Mouse (Mus musculus) stomach, embryonic 16.5 days (tissue): ENCODE results near the gene Atp2a3. TPM values are rescaled to one million over a fixed set of nuclear protein-coding genes. Genes with fewer than 3 reads are reported as not detected.

ENCODE experiments used
- ATAC-seq: fragments of 200-750 bp; cut with Nextera tagmentation; 2 replicates; pipeline ENCODE4 v1.8.0; 2017; ENCODE audit warnings: moderate number of reproducible peaks, moderate TSS enrichment; ENCODE audit not compliant: insufficient read depth, low FRiP score
- H3K27ac ChIP-seq: fragments of 300-500 bp; sonication (generic); 2 replicates; pipeline ENCODE4 v1.5.1; 2014; ENCODE audit warnings: low read length
- H3K27me3 ChIP-seq: fragments of 300-500 bp; sonication (generic); 2 replicates; pipeline ENCODE4 v1.6.1; 2014; ENCODE audit warnings: low read length, control low read depth, mixed read lengths; ENCODE audit not compliant: control insufficient read depth, insufficient read depth
- H3K36me3 ChIP-seq: fragments of 300-500 bp; sonication (generic); 2 replicates; pipeline ENCODE4 v1.6.1; 2014; ENCODE audit warnings: low read length; ENCODE audit not compliant: control insufficient read depth, insufficient read depth
- H3K4me1 ChIP-seq: fragments of 300-500 bp; sonication (generic); 2 replicates; pipeline ENCODE4 v1.6.1; 2014; ENCODE audit warnings: low read length, control low read depth, mixed read lengths; ENCODE audit not compliant: control insufficient read depth, insufficient read depth
- H3K4me2 ChIP-seq: fragments of 300-500 bp; sonication (generic); 2 replicates; pipeline ENCODE4 v1.6.1; 2014; ENCODE audit warnings: low read depth, low read length, mixed read lengths
- H3K4me3 ChIP-seq: fragments of 300-500 bp; sonication (generic); replicated peaks from 2 replicates; pipeline ENCODE4 v1.5.1; 2014; ENCODE audit warnings: mild to moderate bottlenecking, low read length
- H3K9ac ChIP-seq: fragments of 300-500 bp; sonication (generic); 2 replicates; pipeline ENCODE4 v1.6.1; 2014; ENCODE audit warnings: low read length
- H3K9me3 ChIP-seq: fragments of 300-500 bp; sonication (generic); replicated peaks from 2 replicates; pipeline ENCODE4 v1.6.1; 2016; ENCODE audit warnings: low read length, control low read depth; ENCODE audit not compliant: control insufficient read depth
- WGBS: fragments of 180-500 bp; shearing (Covaris S2); extraction: QIAGEN DNeasy Blood & Tissue Kit; methylation state at CpG from one replicate; pipeline ENCODE4 v1.1.7; 2014; 5-methylcytosine and 5-hydroxymethylcytosine counted together
- polyA plus RNA-seq: library from polyadenylated mRNA; unstranded; fragments of >200 nt; fragmentation: Nextera tagmentation; extraction: Ambion mirVana; gene quantifications from 2 replicates; pipeline ENCODE4 v1.2.1, GENCODE M21; 2015

Gene Atp2a3
- polyA plus RNA-seq, 1 experiment from 2014 or later: 23.9 TPM

DNA sequence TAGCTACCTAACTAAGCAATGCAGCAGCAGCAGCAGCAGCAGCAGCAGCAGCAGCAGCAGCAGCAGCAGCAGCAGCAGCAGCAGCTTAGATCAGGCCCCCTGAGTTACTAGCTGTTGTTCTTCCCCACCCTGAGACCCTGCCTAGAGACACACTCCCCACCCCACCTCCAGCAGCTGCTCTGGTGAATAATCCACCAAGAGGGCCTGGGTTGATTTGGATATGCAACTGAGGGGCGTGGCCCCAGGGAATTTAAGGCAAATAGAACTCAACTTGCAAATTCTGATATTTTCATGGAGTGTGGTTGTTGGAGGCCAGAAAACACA is 7.9 kb upstream of the Atp2a3 start:
- Histone ChIP-seq H3K4me1 (peaks cover 33% of the 10 kb centered on the region), H3K4me3 (no peak overlapping the region), H3K27me3 (no peaks in the 10 kb centered on the region), H3K4me2 (no peak overlapping the region), H3K27ac (peak overlapping the region; percentile 85), H3K36me3 (no peaks in the 10 kb centered on the region), H3K9me3 (no peaks in the 10 kb centered on the region), H3K9ac (no peak overlapping the region)
- no peak for ATAC-seq
- WGBS: 65% methylated on average over 1 of the region's 1 CpGs

- no peak for ATAC-seq
- H3K9ac ChIP-seq: no peak overlapping the region
- no peaks in the 10 kb centered on the region for H3K36me3 ChIP-seq
- no peak overlapping the region for H3K4me2 ChIP-seq
- WGBS: 87% methylated on average over 4 of the region's 4 CpGs
- peaks cover 33% of the 10 kb centered on the region for H3K4me1 ChIP-seq
- no peaks in the 10 kb centered on the region for H3K9me3 ChIP-seq
- H3K4me3 ChIP-seq: no peak overlapping the region
- H3K27ac ChIP-seq: no peak overlapping the region
- no peaks in the 10 kb centered on the region for H3K27me3 ChIP-seq
These were observed 7.4 kb upstream of the Atp2a3 start for GRCm38 (mm10) chr11:72953440-72954151.

DNA sequence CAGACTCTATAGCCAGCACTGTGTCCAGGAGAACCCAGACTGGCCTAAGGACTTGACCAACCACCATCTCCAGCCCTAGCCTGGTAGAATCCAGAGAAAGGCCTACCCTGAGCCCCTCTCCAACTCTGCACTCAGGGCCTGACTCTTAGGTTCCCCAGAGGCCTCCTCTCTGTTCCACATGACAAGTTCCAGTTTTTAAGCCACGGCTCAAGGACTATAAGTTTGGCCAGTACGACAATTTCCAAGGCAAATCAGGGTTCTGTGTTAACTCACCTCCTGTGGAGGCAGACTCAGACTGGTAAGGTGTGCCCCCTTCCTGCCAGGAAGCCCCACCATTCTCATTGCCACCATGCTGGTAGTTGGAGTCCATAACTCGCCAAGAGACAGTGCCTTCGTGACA is 6.8 kb upstream of the Atp2a3 start:
- H3K4me2 ChIP-seq: no peak overlapping the region
- H3K4me3 ChIP-seq: no peak overlapping the region
- 93% methylated on average over 4 of the region's 4 CpGs for WGBS

GRCm38 (mm10) chr11:72955339-72955974 is 5.5 kb upstream of the Atp2a3 start:
- peaks cover 39% of the 10 kb centered on the region for H3K4me1 ChIP-seq

More for the DNA sequence above, 6.8 kb upstream of the Atp2a3 start:
- no peak for ATAC-seq
- no peak overlapping the region for H3K27ac ChIP-seq
- H3K9ac ChIP-seq: no peak overlapping the region
- peaks cover 33% of the 10 kb centered on the region for H3K4me1 ChIP-seq
- no peaks in the 10 kb centered on the region for H3K9me3 ChIP-seq
- no peaks in the 10 kb centered on the region for H3K36me3 ChIP-seq
- no peaks in the 10 kb centered on the region for H3K27me3 ChIP-seq

DNA sequence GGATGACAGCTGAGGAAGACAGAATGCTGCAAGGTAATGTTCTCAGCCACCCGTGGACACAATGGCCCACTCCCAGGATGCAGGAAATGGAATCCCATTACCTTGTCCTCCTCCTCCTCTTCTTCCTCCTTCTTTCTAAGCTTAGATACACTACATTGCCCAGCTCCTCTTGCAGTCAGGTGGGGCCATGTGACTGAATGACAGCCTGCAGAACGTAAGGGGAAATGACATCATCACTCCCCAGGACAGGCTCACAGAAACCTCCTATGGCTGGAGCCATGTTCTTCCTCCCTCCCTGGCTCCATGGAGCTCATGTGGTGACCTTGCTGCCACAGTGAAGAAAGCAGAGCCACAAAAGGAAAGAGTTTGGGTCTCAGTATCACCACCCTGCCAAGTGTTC is 3.7 kb upstream of the Atp2a3 start:
- no peak for ATAC-seq
- no peak overlapping the region for H3K4me2 ChIP-seq
- H3K4me3 ChIP-seq: no peak overlapping the region
- no peaks in the 10 kb centered on the region for H3K9me3 ChIP-seq
- H3K27me3 ChIP-seq: 0 out of 2 replicates have a peak, but pooled peaks cover 4% of the 10 kb centered on the region
- H3K27ac ChIP-seq: no peak overlapping the region
- WGBS: 30% methylated on average over 2 of the region's 2 CpGs
- no peak overlapping the region for H3K9ac ChIP-seq
- H3K36me3 ChIP-seq: no peaks in the 10 kb centered on the region
- peaks cover 36% of the 10 kb centered on the region for H3K4me1 ChIP-seq

More at GRCm38 (mm10) chr11:72955339-72955974, 5.5 kb upstream of the Atp2a3 start:
- Histone ChIP-seq H3K4me3 (no peak overlapping the region), H3K36me3 (no peaks in the 10 kb centered on the region), H3K27ac (no peak overlapping the region), H3K9ac (no peak overlapping the region), H3K9me3 (no peaks in the 10 kb centered on the region), H3K4me2 (no peak overlapping the region), H3K27me3 (no peaks in the 10 kb centered on the region)
- WGBS: 46% methylated on average over 5 of the region's 5 CpGs
- ATAC-seq: no peak

DNA sequence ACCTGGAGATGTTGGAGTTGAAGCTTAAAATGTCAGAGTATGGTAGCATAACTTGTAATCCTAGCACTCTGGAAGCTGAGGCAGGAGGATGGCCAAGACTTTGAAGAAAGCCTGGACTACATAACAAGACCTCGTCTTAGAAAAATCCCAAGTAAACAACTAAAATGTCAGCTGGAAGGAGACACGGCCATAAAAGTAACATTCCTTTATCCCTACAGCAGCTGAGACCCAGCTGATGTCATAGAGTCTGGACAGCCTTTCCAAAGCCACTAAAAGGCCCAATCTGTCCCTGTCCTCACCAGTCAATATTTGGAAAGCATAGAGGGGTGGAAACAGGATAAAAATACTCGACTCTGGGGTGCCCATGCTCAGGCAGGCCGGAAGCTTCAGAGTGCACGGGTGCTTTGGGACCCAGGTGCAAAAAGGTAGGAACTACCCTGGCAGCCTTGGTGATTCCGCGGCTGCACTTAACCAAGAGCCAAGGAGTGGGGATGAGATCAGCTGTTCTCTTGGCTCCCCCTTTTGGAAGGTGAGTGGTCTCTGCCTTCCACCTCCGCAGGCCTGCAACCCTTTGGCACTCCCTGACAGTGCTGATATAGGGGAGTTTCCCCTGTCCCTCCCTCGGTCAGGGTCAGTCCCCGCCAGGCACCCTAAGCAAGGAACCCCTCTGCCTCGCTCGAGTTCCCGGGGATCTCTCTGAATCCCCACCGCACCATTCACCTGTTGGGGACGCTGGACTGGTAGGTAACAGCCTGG is 867 bp upstream of the Atp2a3 start:
- Histone ChIP-seq H3K9ac (no peak overlapping the region), H3K4me2 (peak overlapping the region; percentile 56)
- WGBS: 21% methylated on average over 15 of the region's 15 CpGs

GRCm38 (mm10) chr11:72960723-72961071 is 272 bp upstream of the Atp2a3 start:
- no peak for ATAC-seq
- WGBS: 14% methylated on average over 15 of the region's 15 CpGs
- Histone ChIP-seq H3K27ac (no peak overlapping the region), H3K9ac (peak overlapping the region; percentile 52), H3K4me2 (peak overlapping the region; percentile 56), H3K27me3 (0 out of 2 replicates have a peak, but pooled peaks cover 4% of the 10 kb centered on the region), H3K4me3 (peak overlapping the region; percentile 43), H3K36me3 (no peaks in the 10 kb centered on the region), H3K4me1 (peaks cover 37% of the 10 kb centered on the region), H3K9me3 (no peaks in the 10 kb centered on the region)

More for the DNA sequence above, 867 bp upstream of the Atp2a3 start:
- Histone ChIP-seq H3K27ac (no peak overlapping the region), H3K4me3 (no peak overlapping the region), H3K4me1 (peaks cover 35% of the 10 kb centered on the region), H3K36me3 (no peaks in the 10 kb centered on the region), H3K9me3 (no peaks in the 10 kb centered on the region), H3K27me3 (0 out of 2 replicates have a peak, but pooled peaks cover 4% of the 10 kb centered on the region)
- ATAC-seq: no peak

DNA sequence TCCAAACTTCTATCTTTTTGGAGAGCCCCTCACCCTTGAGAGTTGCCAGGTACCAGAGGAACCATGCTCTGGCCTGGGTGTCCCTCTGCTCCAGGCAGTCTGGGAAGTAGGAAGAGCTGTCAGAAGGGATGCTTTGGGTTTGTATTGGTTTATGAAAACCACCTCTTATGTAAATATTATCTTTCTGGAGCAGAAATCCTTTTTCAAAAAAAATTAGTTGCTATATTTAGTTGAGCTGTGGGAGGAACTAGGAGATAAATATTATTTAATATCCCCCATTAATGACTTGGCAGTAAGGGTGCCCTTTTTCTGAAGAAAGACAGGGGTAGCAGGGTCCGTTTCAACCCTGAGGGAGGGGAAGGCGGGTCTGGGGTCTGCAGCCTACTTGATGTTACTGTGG is 1.4 kb downstream of the Atp2a3 start:
- Histone ChIP-seq H3K4me2 (peak overlapping the region; percentile 56; the same call in 1 of the 2 replicates), H3K4me3 (no peak overlapping the region), H3K9me3 (no peaks in the 10 kb centered on the region), H3K27me3 (0 out of 2 replicates have a peak, but pooled peaks cover 4% of the 10 kb centered on the region), H3K27ac (peak overlapping the region; percentile 60), H3K36me3 (no peaks in the 10 kb centered on the region), H3K4me1 (peaks cover 37% of the 10 kb centered on the region), H3K9ac (no peak overlapping the region)
- WGBS: 48% methylated on average over 2 of the region's 2 CpGs
- ATAC-seq: no peak
